Mouse (Mus musculus) CH12.LX (cell line): Measurements from ENCODE around the gene Ncl. TPM values are rescaled to one million over a fixed set of nuclear protein-coding genes. Genes with fewer than 3 reads are reported as not detected.

Experiments used
- DNase-seq: peaks from one replicate; pipeline ENCODE4 v3.0.0-alpha.2; 2013; ENCODE audit errors: extremely low read depth
- H3K27ac ChIP-seq: 2 replicates; pipeline ENCODE4 v1.5.1; 2012; ENCODE audit warnings: low read depth, mild to moderate bottlenecking, control low read depth, moderate library complexity; ENCODE audit not compliant: insufficient read depth
- H3K27me3 ChIP-seq: replicated peaks from 2 replicates; pipeline ENCODE3; 2012; ENCODE audit warnings: inconsistent platforms
- H3K36me3 ChIP-seq, 2 experiments: replicated peaks in 1 of 2; 2 replicates each; pipeline versions ENCODE3 to v1.6.1; 2012; ENCODE audit warnings: inconsistent platforms in 1 of 2, low read length in 1 of 2, mild to moderate bottlenecking in 1 of 2, mixed read lengths in 1 of 2, moderate library complexity in 1 of 2; ENCODE audit not compliant: control insufficient read depth in 1 of 2, insufficient read depth in 1 of 2
- H3K4me1 ChIP-seq, 2 experiments: 2 replicates each; pipeline ENCODE4 v1.6.1; 2012; ENCODE audit warnings: inconsistent platforms in 1 of 2, moderate library complexity in 1 of 2; ENCODE audit not compliant: insufficient read depth in 2 of 2, control insufficient read depth in 1 of 2
- H3K4me2 ChIP-seq: 2 replicates; pipeline ENCODE4 v1.6.1; 2012; ENCODE audit warnings: low read depth, mild to moderate bottlenecking, control low read depth; ENCODE audit not compliant: poor library complexity, insufficient read depth, severe bottlenecking
- H3K4me3 ChIP-seq, 3 experiments: fragments of 150-350 bp in 1 of 3; sonication (generic) in 1 of 3; replicated peaks in 1 of 3; 2 replicates each; pipeline versions ENCODE3 to v1.5.1; 2011 to 2012; ENCODE audit warnings: low read depth in 2 of 3, low read length in 2 of 3, mild to moderate bottlenecking in 2 of 3, moderate library complexity in 2 of 3, control low read depth in 1 of 3, improper control_type of control experiment in 1 of 3, inconsistent platforms in 1 of 3, mixed read lengths in 1 of 3; ENCODE audit not compliant: poor library complexity in 1 of 3
- H3K79me2 ChIP-seq: replicated peaks from 2 replicates; pipeline ENCODE4 v1.6.1; 2012; ENCODE audit warnings: mild to moderate bottlenecking, moderate library complexity; ENCODE audit not compliant: control insufficient read depth, poor library complexity, insufficient read depth, severe bottlenecking; ENCODE audit errors: extremely low read depth
- H3K9ac ChIP-seq: 2 replicates; pipeline ENCODE4 v1.6.1; 2012; ENCODE audit warnings: low read depth, mild to moderate bottlenecking, control low read depth, moderate library complexity; ENCODE audit not compliant: insufficient read depth
- H3K9me3 ChIP-seq: replicated peaks from 2 replicates; pipeline ENCODE3; 2012; ENCODE audit warnings: low read length, inconsistent platforms, mixed read lengths
- CTCF ChIP-seq, 2 experiments: IDR thresholded peaks in 1 of 2; conservative IDR thresholded peaks in 1 of 2; 2 replicates each; pipeline ENCODE4 v1.5.1; 2011 to 2012; ENCODE audit warnings: low read depth in 2 of 2, low read length in 2 of 2, improper control_type of control experiment in 1 of 2, inconsistent platforms in 1 of 2, mild to moderate bottlenecking in 1 of 2, moderate library complexity in 1 of 2
- ETS1 ChIP-seq: conservative IDR thresholded peaks from 2 replicates; pipeline ENCODE4 v1.6.1; 2012; ENCODE audit warnings: low read depth, mild to moderate bottlenecking, inconsistent platforms, low read length, improper control_type of control experiment, moderate library complexity
- KAT2A ChIP-seq: IDR thresholded peaks from 2 replicates; pipeline ENCODE4 v1.6.1; 2012; ENCODE audit warnings: low read length, improper control_type of control experiment, inconsistent platforms; ENCODE audit not compliant: insufficient replicate concordance
- MAX ChIP-seq: IDR thresholded peaks from 2 replicates; pipeline ENCODE4 v1.6.1; 2011; ENCODE audit warnings: low read length, improper control_type of control experiment
- MEF2A ChIP-seq: IDR thresholded peaks from 2 replicates; pipeline ENCODE4 v1.6.1; 2014; ENCODE audit warnings: low read depth, mild to moderate bottlenecking, inconsistent platforms, low read length, improper control_type of control experiment, borderline replicate concordance
- NELFE ChIP-seq: IDR thresholded peaks from 2 replicates; pipeline ENCODE4 v1.6.1; 2011; ENCODE audit warnings: low read depth, low read length, improper control_type of control experiment
- PAX5 ChIP-seq: IDR thresholded peaks from 2 replicates; pipeline ENCODE4 v1.6.1; 2012; ENCODE audit warnings: low read length, inconsistent platforms, mixed read lengths
- POLR2AphosphoS2 ChIP-seq: IDR thresholded peaks from 2 replicates; pipeline ENCODE4 v1.6.1; 2011; ENCODE audit warnings: low read depth, low read length, improper control_type of control experiment
- RAD21 ChIP-seq: IDR thresholded peaks from 2 replicates; pipeline ENCODE4 v1.6.1; 2011; ENCODE audit warnings: low read depth, mild to moderate bottlenecking, low read length, improper control_type of control experiment, moderate library complexity
- SIN3A ChIP-seq: IDR thresholded peaks from 2 replicates; pipeline ENCODE4 v1.6.1; 2012; ENCODE audit warnings: low read length, improper control_type of control experiment, inconsistent platforms
- TBP ChIP-seq: conservative IDR thresholded peaks from 2 replicates; pipeline ENCODE4 v1.6.1; 2011; ENCODE audit warnings: low read depth, low read length, improper control_type of control experiment
- ZC3H11A ChIP-seq: IDR thresholded peaks from 2 replicates; pipeline ENCODE4 v1.6.1; 2012; ENCODE audit warnings: low read depth, mild to moderate bottlenecking, inconsistent platforms, low read length, improper control_type of control experiment
- ZKSCAN1 ChIP-seq: IDR thresholded peaks from 2 replicates; pipeline ENCODE4 v1.6.1; 2012; ENCODE audit warnings: low read depth, inconsistent platforms, low read length, improper control_type of control experiment, borderline replicate concordance
- ZMIZ1 ChIP-seq: IDR thresholded peaks from 2 replicates; pipeline ENCODE4 v1.6.1; 2012; ENCODE audit warnings: low read depth, mild to moderate bottlenecking, inconsistent platforms, low read length, improper control_type of control experiment
- dilution Hi-C: fragments of 300-500 bp; cut with MboI; formaldehyde crosslinking; loops from 2 replicates; pipeline ENCODE4 v1.14.3; 2020; ENCODE audit warnings: low sequenced_read_pairs; ENCODE audit not compliant: extremely low pct_unique_long_range_greater_than_20kb, extremely low pct_ligation_motif_present
- in situ Hi-C: fragments of 300-500 bp; cut with MboI; formaldehyde crosslinking; loops from 3 replicates; pipeline ENCODE4 v1.14.3; 2019; ENCODE audit warnings: low sequenced_read_pairs, low pct_ligation_motif_present, low pct_unique_long_range_greater_than_20kb, mixed read lengths
- polyA plus RNA-seq: library from polyadenylated mRNA; unstranded; fragments of >175 nt; gene quantifications from 2 replicates; pipeline ENCODE4 v1.2.1, GENCODE M21; 2012; ENCODE audit warnings: low read depth; ENCODE audit not compliant: insufficient read length
- total RNA-seq, 2 experiments: library from RNA; depleted of rRNA; stranded (reverse); fragments of 300-350 nt in 1 of 2; fragments of >200 nt in 1 of 2; gene quantifications; 2 replicates each; pipeline ENCODE4 v1.2.3; 2012 to 2014

Ncl gene
- total and polyA plus RNA-seq, 3 experiments, result 184 to 2,617 (median 359) TPM

DNA sequence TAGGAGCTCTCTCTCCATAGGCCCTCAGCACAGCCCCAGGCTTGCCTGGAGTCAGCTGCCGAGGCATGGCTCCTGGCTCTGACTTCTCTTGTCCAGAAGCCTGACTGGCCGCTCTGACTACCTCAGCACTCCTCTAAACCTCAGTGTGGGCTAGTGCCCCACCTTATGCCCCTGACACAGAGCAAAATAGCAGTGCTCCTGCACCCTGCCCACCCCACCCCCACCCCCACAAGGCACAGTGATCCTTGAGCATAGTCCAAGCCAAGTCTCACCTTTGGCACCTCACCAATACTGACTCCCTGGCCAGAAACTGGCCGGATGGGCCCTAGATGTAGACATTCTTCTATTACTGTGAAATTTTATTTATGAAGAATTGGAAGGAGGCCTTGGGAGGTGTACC, 52.5 kb downstream of the Ncl start:
- H3K27ac ChIP-seq, result no peak overlapping the region

DNA sequence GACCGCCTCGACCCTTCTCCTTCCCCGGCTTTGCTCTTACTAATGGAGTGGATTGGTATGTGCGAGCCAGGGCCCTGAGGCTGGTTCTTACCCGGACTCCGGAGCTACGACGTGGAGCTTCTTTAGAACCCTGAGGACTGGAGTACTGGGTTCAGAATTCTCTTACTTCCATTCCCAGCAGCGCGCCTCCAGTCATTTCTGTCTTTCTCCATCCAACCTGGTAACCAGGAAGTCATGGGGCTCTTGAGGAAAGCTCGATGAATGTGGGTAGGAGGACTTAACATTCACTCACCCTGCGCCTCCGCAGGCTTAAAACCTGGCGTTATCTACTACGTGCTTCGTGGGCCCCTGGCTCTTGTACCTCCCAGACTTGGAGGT, 55.3 kb downstream of the Ncl start:
- H3K4me3 ChIP-seq, result no peak overlapping the region
- H3K36me3 ChIP-seq, result no peaks in the 10 kb centered on the region
- H3K9ac ChIP-seq, result no peak overlapping the region
- no peak overlapping the region for H3K4me2 ChIP-seq
- in situ Hi-C loops (no loop called here), dilution Hi-C loops (no loop called here)
- no peak for TF ChIP-seq PAX5
- TF ChIP-seq MAX, result no peak
- TF ChIP-seq NELFE, result no peak
- TF ChIP-seq ZKSCAN1, result no peak
- TF ChIP-seq CTCF (conservative IDR thresholded peaks at IDR 0.05 in 1 of 2, IDR thresholded peaks at IDR 0.05 in 1 of 2; ENCODE audit: low read depth in 2 of 2, low read length in 2 of 2), result no peak
- TF ChIP-seq ZC3H11A, result no peak
- no peak for TF ChIP-seq POLR2AphosphoS2
- TF ChIP-seq ETS1, result no peak
- no peak for TF ChIP-seq MEF2A
- no peak for TF ChIP-seq SIN3A
- TF ChIP-seq RAD21, result no peak
- H3K27ac ChIP-seq, result no peak overlapping the region
- no peaks in the 10 kb centered on the region for H3K9me3 ChIP-seq
- no peak for DNase-seq
- H3K79me2 ChIP-seq, result no peaks in the 10 kb centered on the region
- H3K4me1 ChIP-seq, result peaks cover 16 to 20% of the 10 kb centered on the region in 2 experiments
- H3K27me3 ChIP-seq, result no peaks in the 10 kb centered on the region

More for the DNA sequence above, 52.5 kb downstream of the Ncl start:
- Histone ChIP-seq H3K79me2 (no peaks in the 10 kb centered on the region), H3K27me3 (no peaks in the 10 kb centered on the region), H3K36me3 (no peaks in the 10 kb centered on the region), H3K9me3 (no peaks in the 10 kb centered on the region), H3K9ac (no peak overlapping the region), H3K4me3 (no peak overlapping the region), H3K4me1 (peaks cover 2 to 7% of the 10 kb centered on the region in 2 experiments), H3K4me2 (no peak overlapping the region)
- no peak for DNase-seq
- no peak for TF ChIP-seq TBP
- no peak for TF ChIP-seq ZMIZ1
- TF ChIP-seq MAX, result no peak
- in situ Hi-C loops (no loop called here), dilution Hi-C loops (no loop called here)

DNA sequence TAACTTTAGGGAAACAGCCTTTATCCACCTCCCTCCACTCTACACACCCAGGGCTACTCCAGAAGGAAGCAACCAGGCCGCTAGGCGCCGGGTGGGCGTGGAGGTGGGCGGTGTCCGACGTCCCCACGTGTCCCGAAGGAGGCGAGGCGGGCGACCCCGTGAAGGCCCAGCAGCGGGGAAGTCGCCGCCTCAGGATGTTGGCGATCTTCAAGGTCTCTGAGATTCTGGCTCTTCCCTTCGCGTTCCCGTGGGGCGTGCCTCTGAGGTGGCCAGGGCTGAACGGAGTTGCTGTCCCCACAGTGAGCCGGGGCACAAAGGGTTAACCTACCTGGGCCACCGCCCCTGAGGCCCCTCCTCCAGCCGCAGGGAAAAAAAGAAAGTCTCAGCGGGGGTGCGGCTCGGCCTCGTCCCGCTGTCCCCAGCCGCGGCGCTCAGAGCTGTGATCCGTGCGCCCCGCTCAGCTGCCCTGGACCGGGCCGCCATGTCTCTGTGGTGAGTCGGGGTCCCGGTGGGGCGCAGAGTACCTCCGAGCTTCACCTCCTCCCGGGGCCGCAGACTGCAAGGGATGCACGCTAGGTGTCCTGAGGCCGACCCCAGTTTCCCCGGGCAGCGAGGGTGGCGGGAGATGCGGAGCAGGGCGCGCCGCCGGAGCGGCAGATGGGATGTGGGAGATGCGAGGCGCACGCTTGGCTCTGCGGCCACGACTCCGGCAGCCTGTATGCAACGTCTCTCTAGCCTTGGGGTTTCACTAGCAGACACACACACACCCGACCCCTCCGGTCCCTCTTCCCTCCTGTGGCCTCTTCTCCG, 55.9 kb downstream of the Ncl start:
- no peaks in the 10 kb centered on the region for H3K9me3 ChIP-seq
- peak overlapping the region; percentile 87 for H3K4me2 ChIP-seq
- no peaks in the 10 kb centered on the region for H3K27me3 ChIP-seq
- H3K27ac ChIP-seq, result no peak overlapping the region
- H3K36me3 ChIP-seq, result no peaks in the 10 kb centered on the region
- no peak for TF ChIP-seq KAT2A
- TF ChIP-seq MAX, result peak; percentile 63; the same call in 1 of the 2 replicates
- H3K79me2 ChIP-seq, result no peaks in the 10 kb centered on the region
- in situ Hi-C loops (no loop called here), dilution Hi-C loops (no loop called here)
- no peak for DNase-seq
- peak overlapping the region in 1 of 3 experiments; percentile 23 for H3K4me3 ChIP-seq
- H3K9ac ChIP-seq, result no peak overlapping the region
- peaks cover 16 to 20% of the 10 kb centered on the region in 2 experiments for H3K4me1 ChIP-seq
